Mouse (Mus musculus): ENCODE measurements around the gene Fam169a. TPM values are rescaled to one million over a fixed set of nuclear protein-coding genes. Genes with fewer than 3 reads are reported as not detected.

Gene Fam169a
- total RNA-seq, 2 experiments from 2014 or later, result 0.22 to 0.69 TPM

- intact Hi-C loops (cut with DNase I), result no loop called here
- DNase-seq, result no peak
These were observed 108.6 kb downstream of the Fam169a start for GRCm38 (mm10) chr13:97175520-97176264.

GRCm38 (mm10) chr13:97176731-97177130, 109.6 kb downstream of the Fam169a start:
- no peak for DNase-seq
- intact Hi-C loops (cut with DNase I), result no loop called here

GRCm38 (mm10) chr13:97178943-97179342, 111.9 kb downstream of the Fam169a start:
- DNase-seq, result no peak
- intact Hi-C loops (cut with DNase I), result no loop called here

GRCm38 (mm10) chr13:97180113-97180828, 113.2 kb downstream of the Fam169a start:
- intact Hi-C loops (cut with DNase I), result no loop called here
- no peak for DNase-seq

Other genes starting within 250 kb of the Fam169a start
- gene Gcnt4, start 142.6 kb upstream of the Fam169a start, total RNA-seq (2021), result under 1 TPM; 0.05 to 0.14 TPM
- gene 1700029F12Rik, start 32.9 kb upstream of the Fam169a start, total RNA-seq (2021), result not detected
- 1 to 10 TPM in 1 of 2 experiments, under 1 TPM in 1; 0.46 to 8.8 TPM for gene Gm6169, start 32.0 kb downstream of the Fam169a start, total RNA-seq (2021)
- 10 to 100 TPM; 50.5 to 50.7 TPM for gene Gfm2, start 70.7 kb downstream of the Fam169a start, total RNA-seq (2021)
- 10 to 100 TPM; 42.6 to 49.5 TPM for gene Nsa2, start 70.7 kb downstream of the Fam169a start, total RNA-seq (2021)
- gene Hexb, start 131.1 kb downstream of the Fam169a start, total RNA-seq (2021), result 10 to 100 TPM; 24.8 to 28.0 TPM
- gene Enc1, start 173.8 kb downstream of the Fam169a start, total RNA-seq (2021), result 1 to 10 TPM; 4.7 to 8.1 TPM